Mouse (Mus musculus): ENCODE measurements at regions not wholly inside any gene's neighbourhood (a gene's known extent, or its start where the extent isn't known, plus 50 kb on each side); places are given as distances from the start of the nearest gene placed in this dataset.

- no peak for DNase-seq (ENCODE audit: low read depth, low spot score)
- H3K4me3 ChIP-seq (ENCODE audit: control insufficient read depth in 1 of 2, insufficient read depth in 1 of 2, low read depth in 2 of 2, low read length in 2 of 2), result no peak overlapping the region
- H3K27me3 ChIP-seq (ENCODE audit: control insufficient read depth in 1 of 2, insufficient read depth in 2 of 2, low read length in 2 of 2), result no peaks in the 10 kb centered on the region
- no peaks in the 10 kb centered on the region for H3K9me3 ChIP-seq (replicated peaks; ENCODE audit: insufficient read depth, low read length)
- H3K27ac ChIP-seq (ENCODE audit: control insufficient read depth, low read depth, low read length), result no peak overlapping the region
- H3K9ac ChIP-seq (ENCODE audit: control insufficient read depth, low read depth, low read length, poor library complexity, severe bottlenecking), result no peak overlapping the region
- H3K79me2 ChIP-seq (ENCODE audit: control insufficient read depth, insufficient read depth, low read length, poor library complexity), result no peaks in the 10 kb centered on the region
- H3K36me3 ChIP-seq (ENCODE audit: control insufficient read depth in 1 of 2, insufficient read depth in 2 of 2, low read length in 2 of 2), result no peaks in the 10 kb centered on the region
- no peaks in the 10 kb centered on the region for H3K4me1 ChIP-seq (ENCODE audit: control insufficient read depth in 1 of 2, insufficient read depth in 2 of 2, low read length in 2 of 2)
- TF ChIP-seq CTCF (IDR thresholded peaks at IDR 0.05 in 2 of 3, conservative IDR thresholded peaks at IDR 0.05 in 1 of 3; ENCODE audit: control insufficient read depth in 1 of 3, insufficient read depth in 1 of 3, low read depth in 2 of 3, low read length in 3 of 3, poor library complexity in 1 of 3, severe bottlenecking in 1 of 3), result no peak
- TF ChIP-seq MEF2A (IDR thresholded peaks at IDR 0.05; ENCODE audit: extremely low read depth, insufficient replicate concordance, low read depth, low read length, poor library complexity, severe bottlenecking), result no peak
- no peak for TF ChIP-seq SMC3 (IDR thresholded peaks at IDR 0.05; ENCODE audit: low read depth, low read length)
- TF ChIP-seq NRF1 (IDR thresholded peaks at IDR 0.05; ENCODE audit: insufficient read depth, low read depth, low read length, poor library complexity, severe bottlenecking), result no peak
- no peak for TF ChIP-seq USF1 (IDR thresholded peaks at IDR 0.05; ENCODE audit: low read depth, low read length)
- no peak for TF ChIP-seq ZC3H11A (IDR thresholded peaks at IDR 0.05; ENCODE audit: low read depth, low read length)
- no peak for TF ChIP-seq MXI1 (IDR thresholded peaks at IDR 0.05; ENCODE audit: low read depth, low read length)
- TF ChIP-seq MYB (IDR thresholded peaks at IDR 0.05; ENCODE audit: low read depth, low read length), result no peak
- TF ChIP-seq ELF1 (IDR thresholded peaks at IDR 0.05; ENCODE audit: low read depth, low read length), result no peak
- TF ChIP-seq GABPA (IDR thresholded peaks at IDR 0.05; ENCODE audit: low read depth, low read length), result no peak
- no peak for TF ChIP-seq TBP (IDR thresholded peaks at IDR 0.05; ENCODE audit: low read depth, low read length)
- TF ChIP-seq USF2 (IDR thresholded peaks at IDR 0.05; ENCODE audit: borderline replicate concordance in 1 of 2, insufficient read depth in 1 of 2, low read depth in 1 of 2, low read length in 2 of 2), result no peak
- TF ChIP-seq CHD2 (IDR thresholded peaks at IDR 0.05; ENCODE audit: low read length), result no peak
- TF ChIP-seq KAT2A (conservative IDR thresholded peaks at IDR 0.05; ENCODE audit: low read depth, low read length), result no peak
- no peak for TF ChIP-seq TAL1 (IDR thresholded peaks at IDR 0.05; ENCODE audit: low read length)
- TF ChIP-seq RAD21 (IDR thresholded peaks at IDR 0.05; ENCODE audit: low read depth, low read length), result no peak
- TF ChIP-seq ZNF384 (IDR thresholded peaks at IDR 0.05; ENCODE audit: low read depth, low read length), result no peak
- no peak for TF ChIP-seq MAX (IDR thresholded peaks at IDR 0.05; ENCODE audit: low read length)
- no peak for TF ChIP-seq MAZ (IDR thresholded peaks at IDR 0.05; ENCODE audit: low read depth, low read length)
- no peak for TF ChIP-seq MYC (IDR thresholded peaks at IDR 0.05; ENCODE audit: low read depth, low read length)
Observed at GRCm38 (mm10) chr3:56457625-56458024, 274.1 kb upstream of the Nbea start.

GRCm38 (mm10) chr3:56456317-56456716 is 272.8 kb upstream of the Nbea start:
- Histone ChIP-seq H3K4me1 (ENCODE audit: control insufficient read depth in 1 of 2, insufficient read depth in 2 of 2, low read length in 2 of 2) (no peaks in the 10 kb centered on the region), H3K27ac (ENCODE audit: control insufficient read depth, low read depth, low read length) (no peak overlapping the region), H3K9me3 (replicated peaks; ENCODE audit: insufficient read depth, low read length) (no peaks in the 10 kb centered on the region), H3K79me2 (ENCODE audit: control insufficient read depth, insufficient read depth, low read length, poor library complexity) (no peaks in the 10 kb centered on the region), H3K27me3 (ENCODE audit: control insufficient read depth in 1 of 2, insufficient read depth in 2 of 2, low read length in 2 of 2) (no peaks in the 10 kb centered on the region), H3K4me3 (ENCODE audit: control insufficient read depth in 1 of 2, insufficient read depth in 1 of 2, low read depth in 2 of 2, low read length in 2 of 2) (no peak overlapping the region), H3K9ac (ENCODE audit: control insufficient read depth, low read depth, low read length, poor library complexity, severe bottlenecking) (no peak overlapping the region), H3K36me3 (ENCODE audit: control insufficient read depth in 1 of 2, insufficient read depth in 2 of 2, low read length in 2 of 2) (no peaks in the 10 kb centered on the region)
- TF ChIP-seq BHLHE40 (IDR thresholded peaks at IDR 0.05; ENCODE audit: borderline replicate concordance, low read depth, low read length) (no peak), TCF12 (IDR thresholded peaks at IDR 0.05; ENCODE audit: low read depth, low read length) (no peak), RAD21 (IDR thresholded peaks at IDR 0.05; ENCODE audit: low read depth, low read length) (no peak), JUND (IDR thresholded peaks at IDR 0.05; ENCODE audit: low read depth, low read length) (no peak), MYB (IDR thresholded peaks at IDR 0.05; ENCODE audit: low read depth, low read length) (no peak), ZMIZ1 (IDR thresholded peaks at IDR 0.05; ENCODE audit: low read depth, low read length) (no peak), MAFK (IDR thresholded peaks at IDR 0.05; ENCODE audit: borderline replicate concordance, low read depth, low read length) (no peak), ETS1 (IDR thresholded peaks at IDR 0.05; ENCODE audit: low read depth, low read length) (no peak), GATA1 (IDR thresholded peaks at IDR 0.05; ENCODE audit: low read depth, low read length) (no peak), MAX (IDR thresholded peaks at IDR 0.05; ENCODE audit: low read length) (no peak), RCOR1 (IDR thresholded peaks at IDR 0.05; ENCODE audit: low read depth, low read length) (no peak)
- no peak for DNase-seq (ENCODE audit: low read depth, low spot score)
